Mouse (Mus musculus) midbrain, embryonic 16.5 days (tissue): Measurements from ENCODE around the gene Shisal1. TPM values are rescaled to one million over a fixed set of nuclear protein-coding genes. Genes with fewer than 3 reads are reported as not detected.

Source experiments
- ATAC-seq: fragments of 200-750 bp; cut with Nextera tagmentation; 2 replicates; pipeline ENCODE4 v1.8.0; 2017; ENCODE audit warnings: moderate TSS enrichment
- H3K27ac ChIP-seq: fragments of 300-500 bp; sonication (generic); 2 replicates; pipeline ENCODE4 v1.5.1; 2014; ENCODE audit warnings: mild to moderate bottlenecking, low read length, mixed read lengths
- H3K27me3 ChIP-seq: fragments of 300-500 bp; sonication (generic); 2 replicates; pipeline ENCODE4 v1.6.1; 2014; ENCODE audit warnings: low read depth, low read length, mixed read lengths; ENCODE audit not compliant: control insufficient read depth, insufficient read depth
- H3K36me3 ChIP-seq: fragments of 300-500 bp; sonication (generic); 2 replicates; pipeline ENCODE4 v1.6.1; 2014; ENCODE audit warnings: mild to moderate bottlenecking, low read length, moderate library complexity, mixed read lengths; ENCODE audit not compliant: control insufficient read depth, insufficient read depth
- H3K4me1 ChIP-seq: fragments of 300-500 bp; sonication (generic); 2 replicates; pipeline ENCODE4 v1.6.1; 2014; ENCODE audit warnings: mild to moderate bottlenecking, low read length, mixed read lengths; ENCODE audit not compliant: control insufficient read depth, insufficient read depth
- H3K4me2 ChIP-seq: fragments of 300-500 bp; sonication (generic); 2 replicates; pipeline ENCODE4 v1.6.1; 2014; ENCODE audit warnings: mild to moderate bottlenecking, low read length, mixed read lengths
- H3K4me3 ChIP-seq: fragments of 300-500 bp; sonication (generic); 2 replicates; pipeline ENCODE4 v1.5.1; 2014; ENCODE audit warnings: low read depth, mild to moderate bottlenecking, low read length, moderate library complexity, mixed read lengths
- H3K9ac ChIP-seq: fragments of 300-500 bp; sonication (generic); 2 replicates; pipeline ENCODE4 v1.6.1; 2014; ENCODE audit warnings: low read depth, low read length, mixed read lengths
- H3K9me3 ChIP-seq: fragments of 300-500 bp; sonication (generic); replicated peaks from 2 replicates; pipeline ENCODE4 v1.6.1; 2014; ENCODE audit warnings: mild to moderate bottlenecking, low read length, mixed read lengths; ENCODE audit not compliant: control insufficient read depth, poor library complexity, severe bottlenecking
- WGBS: fragments of 180-500 bp; shearing (Covaris S2); extraction: QIAGEN DNeasy Blood & Tissue Kit; methylation state at CpG from one replicate; pipeline ENCODE4 v1.1.7; 2014; 5-methylcytosine and 5-hydroxymethylcytosine counted together
- polyA plus RNA-seq: library from polyadenylated mRNA; unstranded; fragments of >200 nt; fragmentation: Nextera tagmentation; extraction: Ambion mirVana; gene quantifications from 2 replicates; pipeline ENCODE4 v1.2.1, GENCODE M21; 2015

The Shisal1 gene
- polyA plus RNA-seq, 1 experiment from 2014 or later, result 20.3 TPM

DNA sequence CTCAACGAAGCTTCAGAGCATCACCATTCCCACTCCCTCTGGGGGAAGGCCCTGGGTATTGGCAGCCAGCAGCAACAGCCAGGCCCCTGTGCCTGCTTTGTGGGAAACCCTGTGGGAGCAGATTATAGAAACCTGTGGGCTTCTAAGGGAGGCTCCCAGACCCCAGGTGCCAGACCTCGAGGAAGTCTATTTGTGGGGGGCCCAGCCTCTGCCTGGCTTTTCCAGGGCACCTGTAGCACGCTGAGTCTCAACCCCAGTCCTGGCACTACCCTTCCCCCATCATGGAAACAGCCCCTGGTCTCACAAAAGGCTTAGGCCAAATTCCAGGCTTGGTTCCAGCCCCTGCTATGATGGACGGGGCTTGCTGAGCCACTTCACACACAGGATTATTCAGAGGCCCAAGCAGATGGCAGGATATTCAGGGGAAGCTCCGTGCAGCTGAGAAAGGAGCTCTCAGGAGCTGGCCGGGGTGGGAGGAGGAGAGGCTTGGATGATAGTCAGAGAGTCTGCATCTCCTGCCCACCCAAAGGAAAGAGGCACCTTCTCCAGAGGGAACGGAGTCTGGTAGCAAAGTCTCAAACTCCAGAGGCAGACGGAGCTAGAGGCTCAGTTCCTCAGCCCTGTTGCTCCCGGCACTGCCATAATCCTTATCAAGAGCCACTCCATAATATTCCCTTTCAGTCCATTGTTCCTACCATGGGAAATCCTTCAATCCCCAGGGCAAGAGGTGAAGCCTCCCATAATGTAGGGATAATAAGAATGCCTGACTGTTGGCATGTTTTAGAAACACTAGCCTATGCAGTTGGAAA is 32.7 kb downstream of the Shisal1 start:
- Histone ChIP-seq H3K9me3 (no peaks in the 10 kb centered on the region), H3K4me1 (peaks cover 21% of the 10 kb centered on the region), H3K27ac (peak overlapping the region; percentile 67), H3K9ac (0 out of 2 replicates have a peak overlapping the region, but pooled peaks have one; percentile 14), H3K36me3 (no peaks in the 10 kb centered on the region), H3K4me2 (no peak overlapping the region), H3K4me3 (no peak overlapping the region), H3K27me3 (no peaks in the 10 kb centered on the region; the same call in 1 of the 2 replicates)
- ATAC-seq, result peak; percentile 32; the same call in 1 of the 2 replicates
- WGBS, result 7% methylated on average over 9 of the region's 9 CpGs

GRCm38 (mm10) chr15:84412409-84412808 is 34.5 kb downstream of the Shisal1 start:
- no peaks in the 10 kb centered on the region for H3K9me3 ChIP-seq
- H3K4me2 ChIP-seq, result no peak overlapping the region
- ATAC-seq, result no peak
- 22% methylated on average over 6 of the region's 6 CpGs for WGBS
- H3K9ac ChIP-seq, result no peak overlapping the region
- H3K36me3 ChIP-seq, result no peaks in the 10 kb centered on the region
- H3K4me1 ChIP-seq, result peaks cover 17% of the 10 kb centered on the region
- H3K27me3 ChIP-seq, result no peaks in the 10 kb centered on the region
- no peak overlapping the region for H3K27ac ChIP-seq
- H3K4me3 ChIP-seq, result no peak overlapping the region

DNA sequence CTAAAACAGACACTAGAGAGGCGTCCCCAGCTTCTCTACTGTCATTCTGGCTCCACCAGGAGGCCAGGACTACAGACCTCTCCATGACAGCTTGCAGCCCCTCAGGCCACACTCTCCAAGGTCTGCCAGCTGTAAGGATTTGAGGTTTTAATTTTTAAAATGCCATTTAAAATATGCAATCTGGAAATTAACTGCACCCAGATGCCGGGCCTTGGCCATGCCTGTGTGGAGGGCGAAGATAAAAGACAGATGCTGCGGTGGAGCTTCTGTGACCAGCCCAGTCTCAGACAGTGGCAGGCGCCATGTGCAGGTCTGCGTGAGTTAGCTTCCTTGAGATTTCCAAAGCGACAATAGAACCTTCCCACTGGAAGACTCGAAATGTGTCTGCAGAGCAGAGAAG is 36.8 kb downstream of the Shisal1 start:
- Histone ChIP-seq H3K27ac (peak overlapping the region; percentile 17; the same call in 1 of the 2 replicates), H3K9me3 (no peaks in the 10 kb centered on the region), H3K36me3 (no peaks in the 10 kb centered on the region), H3K27me3 (no peaks in the 10 kb centered on the region), H3K4me3 (no peak overlapping the region), H3K4me1 (peaks cover 11% of the 10 kb centered on the region), H3K9ac (no peak overlapping the region), H3K4me2 (no peak overlapping the region)
- ATAC-seq, result no peak
- WGBS, result 41% methylated on average over 8 of the region's 8 CpGs

GRCm38 (mm10) chr15:84408576-84408975 is 38.3 kb downstream of the Shisal1 start:
- H3K27ac ChIP-seq, result no peak overlapping the region
- peak; percentile 49; the same call in 1 of the 2 replicates for ATAC-seq

DNA sequence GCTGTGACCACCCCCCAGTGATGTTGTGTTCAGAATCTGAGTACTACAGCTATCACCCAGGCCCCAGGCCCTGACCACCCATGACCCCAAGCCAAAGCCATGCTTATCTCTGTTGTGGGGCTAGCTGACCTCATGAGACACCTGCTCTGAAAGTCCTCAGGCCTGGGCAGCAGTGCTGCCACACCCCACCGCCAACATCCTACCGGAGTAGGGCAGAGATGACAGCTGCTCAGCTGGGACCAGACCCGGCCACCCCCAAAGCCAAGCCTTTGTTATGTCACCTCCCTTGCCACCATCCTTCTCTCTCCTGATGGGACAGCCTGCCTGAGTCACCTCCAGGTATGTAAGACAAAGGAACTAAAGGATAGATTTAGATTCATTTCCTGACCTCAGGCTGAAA is 41.1 kb downstream of the Shisal1 start:
- 88% methylated on average over 3 of the region's 3 CpGs for WGBS

More at GRCm38 (mm10) chr15:84408576-84408975, 38.3 kb downstream of the Shisal1 start:
- 28% methylated on average over 3 of the region's 3 CpGs for WGBS
- Histone ChIP-seq H3K9ac (0 out of 2 replicates have a peak overlapping the region, but pooled peaks have one; percentile 10), H3K4me3 (no peak overlapping the region), H3K27me3 (no peaks in the 10 kb centered on the region), H3K9me3 (no peaks in the 10 kb centered on the region), H3K36me3 (no peaks in the 10 kb centered on the region), H3K4me1 (peaks cover 8% of the 10 kb centered on the region), H3K4me2 (no peak overlapping the region)

DNA sequence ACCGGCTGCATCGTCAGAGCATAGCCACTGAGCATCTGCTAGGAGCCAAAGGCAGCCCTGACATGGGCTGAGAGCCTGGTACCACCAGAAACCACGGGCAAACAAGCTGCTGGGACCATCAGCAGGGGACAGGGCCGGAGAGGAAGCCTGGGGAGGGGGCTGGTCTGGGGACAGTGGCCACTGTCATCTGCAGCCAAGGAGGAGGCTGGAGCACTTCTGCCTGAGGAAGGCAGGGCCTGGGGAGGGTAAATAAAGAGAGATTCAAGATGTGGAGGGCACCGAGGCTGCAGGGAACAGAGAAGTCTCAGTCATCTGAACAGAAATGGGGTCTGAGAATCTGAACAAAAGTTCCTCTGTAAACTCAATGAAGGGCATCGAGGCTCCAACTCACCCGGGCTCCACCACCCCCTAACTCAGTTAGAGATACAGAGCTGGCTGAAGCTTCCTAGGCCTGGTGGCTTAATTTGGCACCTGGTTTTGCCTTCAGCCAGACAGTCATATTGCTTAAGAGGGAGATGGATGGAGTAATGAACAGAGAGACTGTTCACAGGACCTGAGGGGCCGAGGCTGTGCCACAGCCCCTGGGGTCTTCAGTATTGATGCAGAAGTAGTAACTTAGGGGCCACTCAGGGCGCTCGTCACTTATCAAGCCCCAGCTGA is 43.3 kb downstream of the Shisal1 start:
- no peaks in the 10 kb centered on the region for H3K9me3 ChIP-seq
- H3K4me1 ChIP-seq, result peaks cover 4% of the 10 kb centered on the region
- no peaks in the 10 kb centered on the region for H3K36me3 ChIP-seq
- H3K9ac ChIP-seq, result peak overlapping the region; percentile 7; the same call in 1 of the 2 replicates
- H3K27ac ChIP-seq, result no peak overlapping the region
- H3K27me3 ChIP-seq, result no peaks in the 10 kb centered on the region
- 77% methylated on average over 10 of the region's 10 CpGs for WGBS
- H3K4me3 ChIP-seq, result no peak overlapping the region
- no peak overlapping the region for H3K4me2 ChIP-seq
- no peak for ATAC-seq

More for the DNA sequence above, 41.1 kb downstream of the Shisal1 start:
- no peaks in the 10 kb centered on the region for H3K36me3 ChIP-seq
- H3K27ac ChIP-seq, result no peak overlapping the region
- H3K4me3 ChIP-seq, result no peak overlapping the region
- H3K4me2 ChIP-seq, result no peak overlapping the region
- H3K4me1 ChIP-seq, result peaks cover 8% of the 10 kb centered on the region
- no peak overlapping the region for H3K9ac ChIP-seq
- ATAC-seq, result no peak
- H3K27me3 ChIP-seq, result no peaks in the 10 kb centered on the region
- H3K9me3 ChIP-seq, result no peaks in the 10 kb centered on the region

GRCm38 (mm10) chr15:84398617-84399016 is 48.3 kb downstream of the Shisal1 start:
- Histone ChIP-seq H3K36me3 (no peaks in the 10 kb centered on the region), H3K27ac (no peak overlapping the region)
- 91% methylated on average over 4 of the region's 4 CpGs for WGBS

GRCm38 (mm10) chr15:84397663-84398169 is 49.2 kb downstream of the Shisal1 start:
- Histone ChIP-seq H3K27me3 (no peaks in the 10 kb centered on the region), H3K4me2 (no peak overlapping the region)

More at GRCm38 (mm10) chr15:84398617-84399016, 48.3 kb downstream of the Shisal1 start:
- no peaks in the 10 kb centered on the region for H3K27me3 ChIP-seq
- H3K9me3 ChIP-seq, result no peaks in the 10 kb centered on the region
- H3K4me3 ChIP-seq, result no peak overlapping the region
- H3K4me1 ChIP-seq, result peaks cover 13% of the 10 kb centered on the region
- H3K4me2 ChIP-seq, result no peak overlapping the region
- H3K9ac ChIP-seq, result no peak overlapping the region
- ATAC-seq, result no peak

More at GRCm38 (mm10) chr15:84397663-84398169, 49.2 kb downstream of the Shisal1 start:
- Histone ChIP-seq H3K27ac (no peak overlapping the region), H3K9ac (no peak overlapping the region), H3K4me3 (no peak overlapping the region), H3K4me1 (peaks cover 22% of the 10 kb centered on the region), H3K9me3 (no peaks in the 10 kb centered on the region), H3K36me3 (no peaks in the 10 kb centered on the region)
- no peak for ATAC-seq
- WGBS, result 75% methylated on average over 14 of the region's 14 CpGs
